Mouse (Mus musculus): Measurements from ENCODE around the gene Pcsk6. TPM values are rescaled to one million over a fixed set of nuclear protein-coding genes. Genes with fewer than 3 reads are reported as not detected.

Pcsk6 gene
- total RNA-seq, 2 experiments from 2014 or later: 0.26 to 0.38 TPM

DNA sequence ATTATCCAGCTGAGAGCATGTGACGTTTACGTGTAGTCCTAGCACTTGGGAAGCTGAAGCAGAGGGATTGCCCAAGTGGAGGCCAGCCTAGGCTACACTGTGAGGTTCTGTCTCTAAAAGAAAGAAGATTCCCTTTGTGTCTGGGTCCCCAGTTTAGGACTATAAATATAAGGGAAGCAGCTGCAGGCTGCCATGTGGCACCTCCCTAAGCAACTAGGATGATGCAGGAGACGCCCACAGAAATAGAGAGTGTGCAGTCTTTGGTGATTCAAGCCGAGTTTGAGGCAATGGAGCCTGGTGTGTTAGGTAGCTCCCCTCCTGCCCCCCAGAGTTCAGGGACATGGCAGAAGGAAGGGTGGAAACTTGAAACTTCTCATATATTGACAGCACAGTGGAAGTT is 226.1 kb downstream of the Pcsk6 start:
- ATAC-seq (replicated peaks; ENCODE audit: low FRiP score, low TSS enrichment, poor library complexity, severe bottlenecking): no peak

DNA sequence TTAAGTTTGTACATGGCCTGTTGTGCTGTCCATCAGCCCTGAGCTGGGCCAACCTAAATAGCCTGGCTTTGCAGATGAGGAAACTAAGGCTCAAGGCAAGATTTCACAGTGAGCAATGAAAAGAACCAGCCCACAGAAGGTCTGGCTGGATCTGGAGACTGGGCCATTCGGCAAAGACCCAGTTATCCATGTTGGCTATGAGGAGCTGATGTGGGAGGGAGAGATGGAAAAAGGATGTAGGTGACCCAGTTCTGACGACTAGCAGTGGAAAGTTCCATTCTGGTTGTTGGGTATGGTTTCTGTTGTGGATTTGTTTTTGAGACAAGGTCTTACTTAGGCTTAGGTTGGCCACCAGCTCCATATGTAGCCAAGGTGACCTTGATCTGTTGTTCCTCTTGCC is 226.5 kb downstream of the Pcsk6 start:
- ATAC-seq (replicated peaks; ENCODE audit: low FRiP score, low TSS enrichment, poor library complexity, severe bottlenecking): no peak

DNA sequence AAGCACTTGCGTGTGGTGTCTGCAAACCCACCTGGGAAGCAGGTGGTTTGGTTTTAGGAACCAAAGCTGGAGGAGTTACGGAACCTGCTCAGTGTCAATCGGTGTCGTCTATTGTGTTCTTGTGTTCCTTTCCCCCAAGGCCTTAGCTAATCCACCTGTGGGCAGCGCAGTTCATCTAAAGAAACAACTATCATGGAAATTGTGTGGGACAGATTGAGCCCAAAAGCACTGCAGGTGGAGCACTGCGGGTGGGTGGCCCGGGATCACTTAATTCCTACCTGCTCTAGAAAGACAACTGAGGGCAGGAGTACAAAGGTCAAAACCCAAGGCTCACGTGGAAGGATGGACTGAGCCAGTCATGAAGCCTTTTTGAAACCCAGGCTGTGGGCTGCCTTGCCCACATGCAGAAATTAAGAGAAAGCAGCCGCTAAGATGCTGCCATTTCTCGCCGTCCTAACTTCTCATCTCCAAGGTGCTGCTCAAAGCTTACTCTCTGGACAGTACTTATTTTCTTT is 229.2 kb downstream of the Pcsk6 start:
- ATAC-seq (replicated peaks; ENCODE audit: low FRiP score, low TSS enrichment, poor library complexity, severe bottlenecking): no peak

DNA sequence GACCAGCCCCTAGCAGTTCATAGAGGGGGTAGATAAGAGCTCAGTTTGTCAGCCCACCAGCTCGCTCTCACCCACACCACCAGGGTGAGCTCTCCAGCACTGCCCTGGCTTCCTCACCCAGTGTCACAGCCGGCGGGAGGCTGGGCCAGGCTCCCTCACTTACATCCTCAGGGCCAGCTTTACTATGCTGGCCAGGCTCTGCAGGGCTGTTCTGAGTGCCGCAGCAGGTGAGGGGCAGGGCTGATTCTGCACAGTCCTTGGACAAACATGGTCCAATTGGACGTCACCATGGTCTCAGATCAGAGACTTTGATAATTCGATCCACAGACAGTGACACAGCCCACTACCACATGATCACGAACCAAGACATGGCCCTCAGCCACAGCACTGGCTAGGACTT is 230.0 kb downstream of the Pcsk6 start:
- ATAC-seq (replicated peaks; ENCODE audit: low FRiP score, low TSS enrichment, poor library complexity, severe bottlenecking): no peak

DNA sequence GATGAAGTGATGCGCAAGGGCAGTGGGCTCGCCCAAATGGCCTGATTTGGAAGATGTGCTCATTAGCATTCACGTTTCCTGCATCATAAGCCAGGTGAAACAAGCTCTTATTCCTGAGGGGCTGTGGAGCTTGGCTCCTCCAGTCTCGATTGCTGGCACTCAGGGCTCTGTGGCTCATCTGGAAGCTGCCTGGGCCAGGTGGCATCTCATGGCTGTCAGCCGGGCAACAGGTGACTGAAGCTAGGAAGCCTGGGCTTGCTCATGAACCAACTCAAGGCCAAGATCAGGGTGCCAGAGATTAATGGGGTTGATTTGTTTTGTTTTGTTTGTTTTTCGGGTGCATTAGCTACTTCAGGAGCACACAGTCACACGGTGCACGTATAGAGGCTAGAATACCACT is 231.1 kb downstream of the Pcsk6 start:
- ATAC-seq (replicated peaks; ENCODE audit: low FRiP score, low TSS enrichment, poor library complexity, severe bottlenecking): no peak

DNA sequence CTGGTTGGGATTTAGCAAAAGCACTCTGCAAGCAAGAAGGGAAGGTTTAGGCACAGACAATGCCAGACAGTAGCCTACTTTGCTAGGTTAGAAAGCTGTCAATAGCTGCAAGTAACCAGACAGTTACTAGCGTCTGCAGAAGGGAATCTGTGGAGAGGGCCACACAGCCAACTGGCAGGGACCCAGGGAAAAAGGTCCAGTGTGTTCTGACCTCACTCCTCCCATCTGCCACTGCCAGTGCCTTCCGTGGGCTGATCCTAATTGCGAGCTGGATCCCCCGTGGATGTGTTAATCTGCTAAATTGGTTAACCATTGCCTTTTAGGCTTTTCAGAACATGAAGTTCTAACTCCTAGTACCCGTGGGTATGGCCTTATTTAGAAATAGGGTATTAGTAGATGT is 232.6 kb downstream of the Pcsk6 start:
- no peak for ATAC-seq (replicated peaks; ENCODE audit: low FRiP score, low TSS enrichment, poor library complexity, severe bottlenecking)

DNA sequence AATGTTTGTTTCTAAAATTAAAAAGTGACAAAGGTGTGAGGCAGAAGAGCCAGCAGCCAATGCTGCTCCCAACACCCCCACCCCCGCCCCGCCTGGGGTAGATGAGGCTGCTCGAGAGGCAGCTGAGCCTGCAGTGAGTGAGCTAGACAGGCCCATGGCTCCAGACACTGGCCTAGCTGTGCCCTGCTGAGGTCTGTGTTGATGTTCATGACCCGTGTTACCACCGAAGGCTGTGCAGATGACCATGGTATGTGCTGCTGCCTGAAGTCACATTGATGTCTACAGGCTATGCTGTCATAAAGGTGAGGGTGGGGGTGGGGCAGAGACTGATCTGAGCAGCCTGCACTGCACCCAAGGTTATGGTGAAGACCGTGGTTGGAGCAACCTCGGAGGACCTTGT is 237.3 kb downstream of the Pcsk6 start:
- ATAC-seq (replicated peaks; ENCODE audit: low FRiP score, low TSS enrichment, poor library complexity, severe bottlenecking): no peak

Other genes with a start within 250 kb of the Pcsk6 start
- gene Tarsl2, start 216.8 kb upstream of the Pcsk6 start, total RNA-seq (2014; fragmentation: Nextera tagmentation): 36.0 and 45.4 TPM in 2 replicates
- gene Tarsl2, start 216.8 kb upstream of the Pcsk6 start, total RNA-seq (2017): 58.1 and 73.2 TPM in 2 replicates
- gene Tm2d3, start 170.6 kb upstream of the Pcsk6 start, total RNA-seq (2014; fragmentation: Nextera tagmentation): 42.3 and 47.2 TPM in 2 replicates
- 25.6 and 64.9 TPM in 2 replicates for gene Tm2d3, start 170.6 kb upstream of the Pcsk6 start, total RNA-seq (2017)
- not detected in 2 replicates for gene Gm45213, start 181.9 kb downstream of the Pcsk6 start, total RNA-seq (2014; fragmentation: Nextera tagmentation)
- not detected in 2 replicates for gene Gm45213, start 181.9 kb downstream of the Pcsk6 start, total RNA-seq (2017)
- 141 and 167 TPM in 2 replicates for gene Snrpa1, start 197.3 kb downstream of the Pcsk6 start, total RNA-seq (2014; fragmentation: Nextera tagmentation)
- gene Snrpa1, start 197.3 kb downstream of the Pcsk6 start, total RNA-seq (2017): 151 and 194 TPM in 2 replicates
- gene Selenos, start 217.9 kb downstream of the Pcsk6 start, total RNA-seq (2014; fragmentation: Nextera tagmentation): 38.0 and 42.2 TPM in 2 replicates
- gene Selenos, start 217.9 kb downstream of the Pcsk6 start, total RNA-seq (2017): 44.9 and 47.5 TPM in 2 replicates
- gene Chsy1, start 247.8 kb downstream of the Pcsk6 start, total RNA-seq (2014; fragmentation: Nextera tagmentation): 11.4 and 14.8 TPM in 2 replicates
- gene Chsy1, start 247.8 kb downstream of the Pcsk6 start, total RNA-seq (2017): 14.4 and 26.4 TPM in 2 replicates